Mouse (Mus musculus): ENCODE measurements around the gene Cts3.
"Not testable (repeated sequence)": the region's sequence is repeated elsewhere in the genome, so short reads cannot be mapped to it uniquely, and the experiment has no call there.

Gene Cts3

GRCm38 (mm10) chr13:61570027-61570426 lies at the start of gene Cts3:
Cts3 (minus strand) TSS chr13:61570127.
- no peak for DNase-seq (ENCODE audit: low read depth, low spot score)

GRCm38 (mm10) chr13:61568074-61568473 lies 1.9 kb downstream of the Cts3 start, which contains the start of gene Gm49352:
Gm49352 (minus strand) TSS chr13:61568174.
- not testable (repeated sequence) for DNase-seq (ENCODE audit: low read depth, low spot score)

- no peak for DNase-seq (ENCODE audit: low read depth, low spot score)
Observed at GRCm38 (mm10) chr13:61541631-61542030, 28.3 kb downstream of the Cts3 start, which contains the start of gene Ctsm. Ctsm (minus strand) TSS chr13:61541839.
